Mouse (Mus musculus): Measurements from ENCODE around the gene Zic2. TPM values are rescaled to one million over a fixed set of nuclear protein-coding genes. Genes with fewer than 3 reads are reported as not detected.

Gene Zic2
- polyA plus RNA-seq, 2 experiments, result 0.03 TPM; not detected in 1

DNA sequence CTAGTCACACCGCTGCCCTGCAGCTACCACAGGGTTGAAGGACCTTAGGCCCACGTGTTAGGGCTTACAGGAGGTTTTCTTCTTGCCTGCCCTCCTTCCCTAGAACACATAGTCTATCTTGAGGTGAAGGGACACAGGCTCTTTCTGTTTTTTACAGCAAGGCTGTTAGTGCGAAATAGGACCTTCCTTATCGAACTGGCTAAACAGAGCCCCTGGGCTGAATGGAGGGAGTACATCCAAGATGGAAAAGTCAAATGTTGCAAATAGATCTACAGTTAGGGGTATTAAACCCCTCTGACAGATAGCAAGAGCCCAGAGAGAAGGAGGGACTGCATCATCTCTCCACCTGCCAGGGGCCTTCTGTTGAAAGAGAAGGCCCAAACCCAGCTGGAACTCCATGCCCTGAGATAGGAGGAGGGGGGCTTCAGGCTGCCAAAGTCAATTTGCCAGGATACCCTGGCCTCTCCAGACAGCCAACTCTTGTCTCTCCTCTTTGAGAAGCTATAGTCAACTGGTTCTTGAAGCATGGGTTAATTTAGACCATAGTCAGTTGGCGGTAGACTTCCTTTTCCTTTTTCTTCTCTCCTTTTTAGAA lies 23.6 kb upstream of the Zic2 start:
- no peak overlapping the region for H3K27ac ChIP-seq
- ATAC-seq (ENCODE audit: insufficient read depth) (no peak), DNase-seq (ENCODE audit: low read depth in 3 of 3, low spot score in 3 of 3) (no peak)
- no peaks in the 10 kb centered on the region for H3K9me3 ChIP-seq (ENCODE audit: control insufficient read depth, low read length)
- no peak overlapping the region for H3K4me2 ChIP-seq (ENCODE audit: low read depth)
- no peak overlapping the region for H3K4me3 ChIP-seq (ENCODE audit: insufficient read depth in 1 of 2, low read depth in 2 of 2, low read length in 2 of 2)
- no peak overlapping the region for H3K9ac ChIP-seq (replicated peaks)
- H3K27me3 ChIP-seq (ENCODE audit: control insufficient read depth, insufficient read depth, low read length), result peaks cover 58% of the 10 kb centered on the region
- H3K4me1 ChIP-seq (replicated peaks; ENCODE audit: control insufficient read depth in 2 of 2, insufficient read depth in 2 of 2, low read length in 1 of 2), result no peaks in the 10 kb centered on the region
- TF ChIP-seq CTCF (IDR thresholded peaks at IDR 0.05; ENCODE audit: low read depth) (no peak), EP300 (IDR thresholded peaks at IDR 0.05; ENCODE audit: low read depth) (no peak)
- no peaks in the 10 kb centered on the region for H3K36me3 ChIP-seq (replicated peaks; ENCODE audit: control insufficient read depth, insufficient read depth, low read depth)
- 50% methylated on average over 5 of the region's 5 CpGs for WGBS (ENCODE audit: insufficient replicate concordance)

GRCm38 (mm10) chr14:122452701-122453387 lies 22.4 kb upstream of the Zic2 start:
- Histone ChIP-seq H3K9ac (replicated peaks) (no peak overlapping the region), H3K4me3 (ENCODE audit: insufficient read depth in 1 of 2, low read depth in 2 of 2, low read length in 2 of 2) (no peak overlapping the region), H3K36me3 (replicated peaks; ENCODE audit: control insufficient read depth, insufficient read depth, low read depth) (no peaks in the 10 kb centered on the region), H3K4me1 (replicated peaks; ENCODE audit: control insufficient read depth in 2 of 2, insufficient read depth in 2 of 2, low read length in 1 of 2) (no peaks in the 10 kb centered on the region), H3K27ac (no peak overlapping the region), H3K9me3 (ENCODE audit: control insufficient read depth, low read length) (no peaks in the 10 kb centered on the region), H3K27me3 (ENCODE audit: control insufficient read depth, insufficient read depth, low read length) (peaks cover 58% of the 10 kb centered on the region), H3K4me2 (ENCODE audit: low read depth) (no peak overlapping the region)
- DNase-seq (ENCODE audit: low read depth in 3 of 3, low spot score in 3 of 3) (no peak), ATAC-seq (ENCODE audit: insufficient read depth) (no peak)
- TF ChIP-seq EP300 (IDR thresholded peaks at IDR 0.05; ENCODE audit: low read depth), result no peak
- TF ChIP-seq CTCF (IDR thresholded peaks at IDR 0.05; ENCODE audit: low read depth), result no peak
- 40% methylated on average over 13 of the region's 13 CpGs for WGBS (ENCODE audit: insufficient replicate concordance)

GRCm38 (mm10) chr14:122453388-122453995 lies 21.7 kb upstream of the Zic2 start:
- WGBS (ENCODE audit: insufficient replicate concordance), result 8% methylated on average over 32 of the region's 32 CpGs
- DNase-seq (ENCODE audit: low read depth in 3 of 3, low spot score in 3 of 3) (no peak), ATAC-seq (ENCODE audit: insufficient read depth) (no peak)
- Histone ChIP-seq H3K27ac (no peak overlapping the region), H3K4me1 (replicated peaks; ENCODE audit: control insufficient read depth in 2 of 2, insufficient read depth in 2 of 2, low read length in 1 of 2) (no peaks in the 10 kb centered on the region), H3K9me3 (ENCODE audit: control insufficient read depth, low read length) (no peaks in the 10 kb centered on the region), H3K27me3 (ENCODE audit: control insufficient read depth, insufficient read depth, low read length) (peaks cover 56% of the 10 kb centered on the region), H3K9ac (replicated peaks) (no peak overlapping the region), H3K4me3 (ENCODE audit: insufficient read depth in 1 of 2, low read depth in 2 of 2, low read length in 2 of 2) (no peak overlapping the region; a peak in 1 of 4 replicates), H3K36me3 (replicated peaks; ENCODE audit: control insufficient read depth, insufficient read depth, low read depth) (no peaks in the 10 kb centered on the region), H3K4me2 (ENCODE audit: low read depth) (peak overlapping the region; percentile 25; the same call in 1 of the 2 replicates)
- TF ChIP-seq CTCF (IDR thresholded peaks at IDR 0.05; ENCODE audit: low read depth) (0 out of 2 replicates have a peak, but pooled peaks have one; percentile 14), EP300 (IDR thresholded peaks at IDR 0.05; ENCODE audit: low read depth) (no peak)

DNA sequence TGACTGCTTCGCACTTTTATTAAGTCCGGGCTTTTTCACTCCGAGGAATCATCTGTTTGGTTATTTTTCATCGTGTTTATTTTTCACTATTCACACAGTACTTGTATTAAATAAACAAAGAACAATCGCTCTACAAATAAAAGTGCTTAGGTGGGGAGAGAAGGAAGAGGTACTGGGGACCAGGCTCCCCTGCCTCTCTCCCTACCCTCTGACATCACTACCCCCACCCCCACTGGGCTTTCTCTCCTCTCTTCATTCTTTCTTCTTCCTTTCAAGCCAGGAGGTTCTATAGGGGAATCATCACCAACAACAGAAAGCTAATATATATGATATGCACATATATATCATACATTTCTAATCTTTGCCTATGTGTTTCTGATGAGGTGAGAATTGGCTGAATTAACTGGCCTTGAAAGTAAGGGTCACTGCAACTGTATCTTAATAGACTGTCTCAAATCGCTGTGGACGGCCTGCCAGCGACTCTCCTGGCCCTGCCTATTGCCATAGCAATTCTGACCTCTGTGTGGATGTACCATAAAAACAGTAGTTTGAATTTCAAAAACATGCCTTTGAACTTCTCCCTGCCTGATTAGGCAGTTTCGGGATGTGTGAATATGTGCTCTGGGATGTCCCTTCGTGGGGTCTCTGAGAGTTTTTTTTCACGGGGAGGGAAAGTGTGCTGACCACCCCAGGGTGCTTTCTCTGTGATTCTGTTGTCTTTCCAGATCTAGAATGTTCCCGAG lies 21.1 kb upstream of the Zic2 start:
- no peak for DNase-seq (ENCODE audit: low read depth in 3 of 3, low spot score in 3 of 3)
- Histone ChIP-seq H3K4me2 (ENCODE audit: low read depth) (peak overlapping the region; percentile 25; the same call in 1 of the 2 replicates), H3K36me3 (replicated peaks; ENCODE audit: control insufficient read depth, insufficient read depth, low read depth) (no peaks in the 10 kb centered on the region), H3K27me3 (ENCODE audit: control insufficient read depth, insufficient read depth, low read length) (peaks cover 53% of the 10 kb centered on the region), H3K9ac (replicated peaks) (no peak overlapping the region), H3K4me1 (replicated peaks; ENCODE audit: control insufficient read depth in 2 of 2, insufficient read depth in 2 of 2, low read length in 1 of 2) (no peaks in the 10 kb centered on the region), H3K4me3 (ENCODE audit: insufficient read depth in 1 of 2, low read depth in 2 of 2, low read length in 2 of 2) (no peak overlapping the region), H3K9me3 (ENCODE audit: control insufficient read depth, low read length) (no peaks in the 10 kb centered on the region), H3K27ac (no peak overlapping the region)
- no peak for ATAC-seq (ENCODE audit: insufficient read depth)
- TF ChIP-seq CTCF (IDR thresholded peaks at IDR 0.05; ENCODE audit: low read depth) (no peak), EP300 (IDR thresholded peaks at IDR 0.05; ENCODE audit: low read depth) (no peak)
- 17% methylated on average over 12 of the region's 12 CpGs for WGBS (ENCODE audit: insufficient replicate concordance)

Measured in liver, embryonic 14.5 days (tissue).